Mouse (Mus musculus) heart, embryonic 13.5 days (tissue): ENCODE results near the gene Trim9. TPM values are rescaled to one million over a fixed set of nuclear protein-coding genes. Genes with fewer than 3 reads are reported as not detected.
A peak's percentile ranks its signal among the peaks of the same experiment; 100 is the strongest.

Experiments
- ATAC-seq: fragments of 200-750 bp; cut with Nextera tagmentation; 2 replicates; pipeline ENCODE4 v1.8.0; 2017; ENCODE audit warnings: moderate TSS enrichment; ENCODE audit not compliant: insufficient number of reproducible peaks, low FRiP score, low TSS enrichment; ENCODE audit errors: extremely low read depth
- H3K27ac ChIP-seq: fragments of 300-500 bp; sonication (generic); replicated peaks from 2 replicates; pipeline ENCODE4 v1.5.1; 2015; ENCODE audit warnings: moderate library complexity, mild to moderate bottlenecking, inconsistent platforms
- H3K27me3 ChIP-seq: fragments of 300-500 bp; sonication (generic); replicated peaks from 2 replicates; pipeline ENCODE4 v1.6.1; 2015; ENCODE audit warnings: mild to moderate bottlenecking, inconsistent platforms
- H3K36me3 ChIP-seq: fragments of 300-500 bp; sonication (generic); 2 replicates; pipeline ENCODE4 v1.6.1; 2015; ENCODE audit warnings: mild to moderate bottlenecking, inconsistent platforms
- H3K4me1 ChIP-seq: fragments of 300-500 bp; sonication (generic); 2 replicates; pipeline ENCODE4 v1.6.1; 2015; ENCODE audit warnings: inconsistent platforms
- H3K4me2 ChIP-seq: fragments of 300-500 bp; sonication (generic); 2 replicates; pipeline ENCODE4 v1.6.1; 2015; ENCODE audit warnings: inconsistent platforms, mild to moderate bottlenecking, moderate library complexity
- H3K4me3 ChIP-seq: fragments of 300-500 bp; sonication (generic); 2 replicates; pipeline ENCODE4 v1.5.1; 2015; ENCODE audit warnings: moderate library complexity, mild to moderate bottlenecking, inconsistent platforms
- H3K9ac ChIP-seq: fragments of 300-500 bp; sonication (generic); 2 replicates; pipeline ENCODE4 v1.6.1; 2015; ENCODE audit warnings: inconsistent platforms, mild to moderate bottlenecking, moderate library complexity
- H3K9me3 ChIP-seq: fragments of 300-500 bp; sonication (generic); 2 replicates; pipeline ENCODE4 v1.6.1; 2016; ENCODE audit warnings: inconsistent platforms
- WGBS: fragments of 180-500 bp; shearing (Covaris S2); methylation state at CpG from one replicate; pipeline ENCODE4 v1.1.7; 2015; ENCODE audit warnings: mixed read lengths; 5-methylcytosine and 5-hydroxymethylcytosine counted together
- polyA plus RNA-seq: library from polyadenylated mRNA; unstranded; fragments of >200 nt; fragmentation: Nextera tagmentation; extraction: Ambion mirVana; gene quantifications from 2 replicates; pipeline ENCODE4 v1.2.1, GENCODE M21; 2015

Trim9 gene
- polyA plus RNA-seq: 0.32 and 0.57 TPM in 2 replicates

DNA sequence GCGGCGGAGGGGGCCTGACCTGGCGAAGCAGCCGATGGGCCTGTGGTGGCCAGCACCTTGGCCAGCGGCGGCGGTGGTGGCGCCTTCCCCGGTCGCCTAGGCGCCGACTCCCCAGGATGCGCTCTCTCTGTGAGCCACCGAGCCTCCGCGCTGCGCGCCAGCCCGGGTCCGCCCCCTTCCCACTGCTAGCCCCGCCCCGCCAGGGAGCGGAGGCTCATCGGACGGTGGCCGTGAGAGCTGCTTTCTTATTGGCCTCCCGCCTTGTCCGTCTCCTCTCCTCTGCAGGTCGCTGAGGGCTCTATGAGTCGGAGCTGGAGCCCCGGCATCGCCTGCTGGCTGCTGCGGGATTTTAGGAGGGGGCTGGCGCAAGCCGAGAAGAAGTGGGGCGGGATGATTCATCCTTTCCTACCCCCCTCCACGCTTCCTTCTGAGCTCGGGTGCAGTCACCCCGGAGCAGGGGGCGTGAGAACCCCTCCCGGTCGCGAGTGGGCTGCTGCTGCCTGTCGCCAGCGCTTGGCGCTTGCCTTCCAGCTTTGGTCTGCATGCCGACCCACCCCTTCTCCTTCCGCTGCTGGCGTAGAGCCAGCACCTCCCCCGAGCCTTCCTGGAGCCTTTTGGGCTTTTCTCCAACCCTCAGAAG is at the start of gene Trim9:
Gene Trim9, minus strand, starts transcription at position 413 of the 640 bp plus-strand sequence.
- Histone ChIP-seq H3K4me3 (peak within 1 kb of the TSS; percentile 69), H3K4me1 (peaks cover 22% of the 10 kb centered on the region), H3K9ac (peak within 1 kb of the TSS; percentile 80), H3K9me3 (no peaks in the 10 kb centered on the region), H3K27ac (peak within 1 kb of the TSS; percentile 61), H3K27me3 (peaks cover 58% of the 10 kb centered on the region), H3K36me3 (no peaks in the 10 kb centered on the region), H3K4me2 (peak within 1 kb of the TSS; percentile 98)
- WGBS: 4% methylated on average over 46 of the region's 50 CpGs
- ATAC-seq: peak; percentile 87

DNA sequence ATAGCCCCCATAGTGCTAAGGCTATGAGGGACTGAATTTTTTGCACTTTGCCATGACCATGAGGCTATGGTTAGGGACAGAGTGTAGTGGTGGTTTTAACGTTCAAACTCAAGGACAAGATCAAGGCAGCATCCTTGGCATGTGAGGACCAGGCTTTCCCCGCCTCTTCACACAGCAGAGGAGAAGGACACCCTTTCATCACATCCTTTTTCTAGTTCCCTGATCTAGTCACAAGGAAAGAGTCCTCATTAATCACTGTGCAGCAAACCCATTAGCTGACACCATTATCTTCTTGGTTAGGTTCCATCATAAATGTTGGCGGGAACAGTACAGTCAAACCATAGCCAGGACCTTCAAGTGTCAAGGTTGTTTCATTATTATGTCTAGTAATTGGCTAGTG is 47.6 kb upstream of the Trim9 start:
- no peak overlapping the region for H3K27ac ChIP-seq
- H3K4me1 ChIP-seq: no peaks in the 10 kb centered on the region
- no peak overlapping the region for H3K4me3 ChIP-seq
- H3K4me2 ChIP-seq: no peak overlapping the region
- H3K27me3 ChIP-seq: no peaks in the 10 kb centered on the region
- 77% methylated on average over 3 of the region's 3 CpGs for WGBS
- H3K9ac ChIP-seq: no peak overlapping the region
- no peak for ATAC-seq
- H3K36me3 ChIP-seq: no peaks in the 10 kb centered on the region
- H3K9me3 ChIP-seq: no peaks in the 10 kb centered on the region

DNA sequence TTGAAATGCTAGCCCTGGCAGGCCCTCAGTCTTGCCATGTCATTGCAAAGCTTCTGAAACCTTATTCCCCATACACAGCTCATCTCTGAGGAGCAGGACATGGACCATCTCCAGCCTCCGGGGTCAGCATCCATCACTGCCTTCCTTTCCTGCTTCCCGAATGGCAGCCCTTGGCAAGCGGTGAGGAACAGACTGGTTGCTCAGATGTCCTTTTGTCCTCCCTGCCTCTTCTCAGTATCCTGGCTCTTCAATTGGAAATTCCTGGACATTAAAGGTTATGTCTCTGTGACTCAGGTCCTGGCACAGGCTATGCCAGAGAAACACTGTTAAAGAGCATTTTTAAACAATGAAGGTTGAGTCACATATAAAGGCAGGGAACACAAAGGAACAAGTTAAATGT is 43.8 kb upstream of the Trim9 start:
- no peaks in the 10 kb centered on the region for H3K9me3 ChIP-seq
- no peaks in the 10 kb centered on the region for H3K4me1 ChIP-seq
- H3K4me2 ChIP-seq: no peak overlapping the region
- H3K36me3 ChIP-seq: no peaks in the 10 kb centered on the region
- no peaks in the 10 kb centered on the region for H3K27me3 ChIP-seq
- no peak overlapping the region for H3K27ac ChIP-seq
- no peak overlapping the region for H3K4me3 ChIP-seq
- no peak for ATAC-seq
- H3K9ac ChIP-seq: no peak overlapping the region
- 83% methylated on average over 3 of the region's 3 CpGs for WGBS

DNA sequence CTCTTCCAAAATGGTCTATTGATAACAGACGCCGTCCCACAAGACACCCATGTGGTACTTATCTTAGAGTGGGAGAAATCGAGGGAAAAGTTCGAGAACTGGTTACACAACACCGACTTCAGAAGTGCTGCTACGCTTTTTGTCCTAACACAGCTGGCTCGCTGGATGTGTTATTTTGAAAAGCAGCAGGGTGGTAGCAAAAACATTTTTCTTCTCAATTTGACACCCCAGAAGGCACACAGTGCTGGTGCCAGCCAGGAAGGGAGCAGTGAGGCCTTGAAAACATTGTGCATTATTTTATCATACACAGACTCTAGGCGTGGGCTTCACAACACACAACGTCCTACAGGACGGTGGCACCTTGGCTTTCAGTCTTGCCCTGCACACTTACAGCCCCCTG is 27.6 kb upstream of the Trim9 start:
- Histone ChIP-seq H3K27ac (no peak overlapping the region), H3K9ac (no peak overlapping the region), H3K9me3 (no peaks in the 10 kb centered on the region), H3K4me1 (no peaks in the 10 kb centered on the region), H3K4me2 (no peak overlapping the region), H3K36me3 (no peaks in the 10 kb centered on the region), H3K4me3 (no peak overlapping the region), H3K27me3 (no peaks in the 10 kb centered on the region)
- WGBS: 75% methylated on average over 10 of the region's 10 CpGs
- no peak for ATAC-seq

DNA sequence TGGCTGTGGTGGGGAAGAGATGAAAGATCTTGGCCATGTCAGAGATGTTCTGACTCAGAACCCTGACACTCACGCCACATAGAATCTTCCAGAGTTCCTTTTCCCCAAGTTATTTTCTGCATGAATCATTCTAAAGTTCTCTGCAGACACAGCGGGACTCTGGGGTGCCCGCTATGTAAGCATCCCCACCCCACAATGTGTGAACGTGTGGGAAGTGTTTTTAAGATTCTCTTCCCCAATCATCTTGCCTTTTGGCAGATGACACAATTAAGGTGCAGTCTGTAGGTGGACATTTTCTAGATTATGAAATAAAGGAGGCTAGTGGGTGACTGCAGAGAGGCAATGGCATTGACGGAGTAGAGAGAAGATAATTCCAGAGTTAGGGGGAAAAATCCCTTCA is 25.5 kb upstream of the Trim9 start:
- no peak for ATAC-seq
- H3K36me3 ChIP-seq: no peaks in the 10 kb centered on the region

DNA sequence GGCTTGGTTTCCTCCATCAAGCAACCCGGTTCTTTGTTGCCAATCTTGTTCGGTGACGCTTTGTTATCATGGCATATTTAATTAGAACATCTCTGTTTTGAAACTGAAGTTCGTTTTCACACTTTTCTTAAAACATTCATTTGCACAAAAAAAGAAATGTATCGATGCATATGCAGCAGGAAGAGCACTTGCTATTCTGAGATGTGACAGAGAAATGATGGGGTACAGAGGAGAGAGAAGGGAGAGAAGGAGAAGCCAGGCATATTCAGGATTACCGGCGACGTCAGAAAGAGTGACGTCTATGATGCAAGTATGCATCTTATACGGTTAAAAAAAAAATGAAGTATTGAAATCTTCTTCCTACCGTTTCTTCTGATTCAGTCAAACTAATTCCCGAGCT is 21.9 kb upstream of the Trim9 start:
- 87% methylated on average over 12 of the region's 12 CpGs for WGBS
- H3K27me3 ChIP-seq: no peaks in the 10 kb centered on the region
- no peak overlapping the region for H3K4me3 ChIP-seq
- H3K27ac ChIP-seq: no peak overlapping the region
- no peaks in the 10 kb centered on the region for H3K36me3 ChIP-seq
- H3K9ac ChIP-seq: no peak overlapping the region
- no peak for ATAC-seq
- H3K4me1 ChIP-seq: peaks cover 9% of the 10 kb centered on the region
- H3K4me2 ChIP-seq: no peak overlapping the region
- no peaks in the 10 kb centered on the region for H3K9me3 ChIP-seq

More for the DNA sequence above, 25.5 kb upstream of the Trim9 start:
- no peak overlapping the region for H3K9ac ChIP-seq
- no peak overlapping the region for H3K4me3 ChIP-seq
- no peaks in the 10 kb centered on the region for H3K27me3 ChIP-seq
- H3K27ac ChIP-seq: no peak overlapping the region
- no peak overlapping the region for H3K4me2 ChIP-seq
- H3K9me3 ChIP-seq: no peaks in the 10 kb centered on the region
- H3K4me1 ChIP-seq: peaks cover 1% of the 10 kb centered on the region
- WGBS: 75% methylated on average over 5 of the region's 5 CpGs

DNA sequence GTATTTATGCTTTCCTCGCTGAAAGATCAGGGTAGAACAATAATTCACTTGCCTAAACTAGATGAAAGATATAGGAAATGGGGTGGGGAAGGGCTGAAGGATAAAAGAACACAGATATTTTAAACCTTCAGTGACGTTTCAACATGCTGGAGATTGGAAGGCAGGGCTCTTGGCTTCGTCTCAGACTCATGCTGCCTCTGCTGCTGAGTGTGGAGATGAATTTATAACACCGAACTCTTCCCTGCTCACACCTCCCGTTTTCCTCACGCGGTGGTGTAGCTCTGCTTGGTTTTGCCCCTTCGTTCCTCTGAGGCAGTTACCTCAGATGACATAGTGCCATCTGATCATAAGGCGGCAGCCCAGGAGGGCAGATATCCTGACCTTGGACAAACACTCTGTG is 21.4 kb upstream of the Trim9 start:
- H3K27me3 ChIP-seq: no peaks in the 10 kb centered on the region
- no peak overlapping the region for H3K27ac ChIP-seq
- H3K4me1 ChIP-seq: peaks cover 9% of the 10 kb centered on the region
- no peak overlapping the region for H3K9ac ChIP-seq
- no peak for ATAC-seq
- 76% methylated on average over 9 of the region's 9 CpGs for WGBS
- H3K4me3 ChIP-seq: no peak overlapping the region
- H3K9me3 ChIP-seq: no peaks in the 10 kb centered on the region
- H3K4me2 ChIP-seq: no peak overlapping the region
- H3K36me3 ChIP-seq: no peaks in the 10 kb centered on the region

DNA sequence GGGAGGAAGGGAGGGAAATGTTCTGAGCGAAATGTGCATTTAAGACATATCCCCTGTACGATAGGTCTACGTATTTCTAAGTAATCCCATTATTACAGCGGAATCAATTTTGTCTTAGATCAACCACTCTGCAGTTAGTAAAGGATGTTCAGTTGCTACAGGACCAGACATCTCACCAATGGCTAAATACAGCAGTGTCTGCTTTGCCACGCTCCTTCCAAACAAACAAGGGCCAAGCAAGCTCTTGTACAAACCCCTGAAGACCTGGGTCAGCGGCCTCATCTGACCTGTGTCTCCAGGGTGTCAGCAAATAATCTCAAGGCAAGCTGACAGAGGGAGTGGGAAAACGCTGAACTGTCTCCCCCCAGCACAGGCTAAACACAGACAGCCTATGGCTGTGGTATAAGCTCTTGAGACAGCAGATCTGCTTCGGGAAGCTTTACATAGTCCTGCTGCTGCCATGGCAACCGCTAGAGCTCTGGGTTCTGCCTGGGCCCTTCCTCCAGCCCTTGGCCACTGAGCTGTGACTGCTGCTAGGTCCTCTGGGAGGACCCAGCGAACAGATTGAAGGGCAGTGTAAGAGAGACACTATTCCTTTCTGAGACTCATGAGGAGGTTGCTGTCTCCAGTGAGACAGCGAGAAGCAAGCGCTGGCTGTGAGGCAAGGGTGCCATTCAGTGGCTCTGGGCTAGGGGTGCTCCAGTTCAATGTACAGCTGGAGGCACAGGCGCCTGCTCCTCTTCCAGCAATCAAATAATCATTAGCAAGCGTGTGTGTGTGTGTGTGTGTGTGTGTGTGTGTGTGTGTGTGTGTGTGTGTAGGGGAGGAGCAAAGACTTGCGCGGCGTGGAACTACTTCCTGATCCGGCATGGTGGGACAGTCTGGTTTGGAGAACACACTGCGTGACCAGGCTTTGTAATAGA is 20.2 kb upstream of the Trim9 start:
- Histone ChIP-seq H3K9ac (peak overlapping the region; percentile 54; the same call in 1 of the 2 replicates), H3K27ac (no peak overlapping the region), H3K27me3 (no peaks in the 10 kb centered on the region), H3K4me1 (peaks cover 9% of the 10 kb centered on the region), H3K9me3 (no peaks in the 10 kb centered on the region), H3K4me2 (peak overlapping the region; percentile 51), H3K4me3 (0 out of 2 replicates have a peak overlapping the region, but pooled peaks have one; percentile 7), H3K36me3 (no peaks in the 10 kb centered on the region)
- 53% methylated on average over 19 of the region's 19 CpGs for WGBS
- no peak for ATAC-seq

DNA sequence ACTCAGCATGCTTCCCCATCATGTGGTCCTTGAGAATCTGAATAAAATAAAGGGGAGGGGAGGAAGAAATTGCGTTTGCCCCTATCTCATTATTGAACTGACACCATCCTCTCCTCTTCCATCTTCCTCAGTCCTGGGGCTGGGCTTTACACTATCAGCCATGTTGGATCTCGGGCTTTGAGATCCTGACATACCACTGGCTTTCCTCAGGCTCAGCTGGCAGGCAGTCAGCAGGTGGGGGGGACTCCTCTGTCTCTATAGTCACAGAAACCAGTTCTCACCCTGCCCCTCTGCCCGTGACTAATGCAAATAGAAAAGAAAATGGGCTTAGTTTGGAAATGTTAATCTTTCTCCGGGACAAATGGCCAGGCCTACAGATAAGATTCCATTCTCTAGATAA is 15.6 kb upstream of the Trim9 start:
- WGBS: 22% methylated on average over 4 of the region's 4 CpGs
- H3K4me2 ChIP-seq: no peak overlapping the region
- no peak overlapping the region for H3K9ac ChIP-seq
- peaks cover 9% of the 10 kb centered on the region for H3K4me1 ChIP-seq
- no peaks in the 10 kb centered on the region for H3K27me3 ChIP-seq
- H3K9me3 ChIP-seq: no peaks in the 10 kb centered on the region
- no peak overlapping the region for H3K27ac ChIP-seq
- no peak for ATAC-seq
- no peaks in the 10 kb centered on the region for H3K36me3 ChIP-seq
- no peak overlapping the region for H3K4me3 ChIP-seq

DNA sequence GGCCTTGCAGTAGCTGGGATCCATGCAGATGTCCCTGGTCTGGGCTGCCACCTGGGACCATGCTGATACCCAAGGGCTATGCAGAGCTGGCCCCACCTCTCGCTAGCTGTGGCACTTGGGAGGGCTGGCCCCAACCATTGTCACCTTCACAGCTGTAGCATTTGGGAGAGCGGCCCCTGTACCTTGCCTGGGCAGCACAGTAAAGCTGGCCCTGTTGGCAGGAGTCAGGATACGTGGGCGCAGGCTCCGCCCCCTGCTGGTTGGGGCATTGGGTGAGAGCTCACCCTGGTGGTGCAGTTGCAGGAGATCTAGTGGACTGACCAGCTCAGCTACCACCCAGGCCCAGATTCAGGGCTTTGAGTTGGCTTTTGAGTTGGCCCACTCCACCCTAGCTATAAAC is 12.9 kb upstream of the Trim9 start:
- H3K4me1 ChIP-seq: no peaks in the 10 kb centered on the region
- H3K27ac ChIP-seq: no peak overlapping the region
- no peak overlapping the region for H3K9ac ChIP-seq
- WGBS: 74% methylated on average over 5 of the region's 5 CpGs
- ATAC-seq: no peak
- no peak overlapping the region for H3K4me3 ChIP-seq
- no peak overlapping the region for H3K4me2 ChIP-seq
- no peaks in the 10 kb centered on the region for H3K36me3 ChIP-seq
- 0 out of 2 replicates have a peak, but pooled peaks cover 4% of the 10 kb centered on the region for H3K27me3 ChIP-seq
- H3K9me3 ChIP-seq: no peaks in the 10 kb centered on the region

DNA sequence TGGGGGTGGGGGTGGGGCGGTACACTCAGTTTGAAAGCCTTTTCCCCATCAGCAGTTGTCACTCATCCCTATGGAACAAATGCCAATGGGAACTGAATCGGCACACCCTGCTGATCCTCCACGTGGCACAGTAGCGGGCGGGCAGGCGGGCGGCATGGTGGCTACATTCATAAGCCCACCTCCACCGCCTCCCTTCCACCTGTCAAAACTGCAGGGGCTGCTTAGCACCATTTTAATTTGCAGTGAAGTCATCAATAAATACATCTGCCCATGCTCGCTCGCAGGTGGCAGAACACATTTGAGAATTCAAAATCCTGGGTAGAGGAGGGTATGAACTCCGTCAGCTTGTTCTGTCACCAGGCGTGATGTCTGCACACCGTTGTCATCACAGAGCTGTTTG is 12.0 kb upstream of the Trim9 start:
- H3K27ac ChIP-seq: no peak overlapping the region
- no peak overlapping the region for H3K4me2 ChIP-seq
- 0 out of 2 replicates have a peak, but pooled peaks cover 4% of the 10 kb centered on the region for H3K27me3 ChIP-seq
- H3K9me3 ChIP-seq: no peaks in the 10 kb centered on the region
- no peak for ATAC-seq
- 66% methylated on average over 13 of the region's 13 CpGs for WGBS
- H3K4me3 ChIP-seq: no peak overlapping the region
- no peaks in the 10 kb centered on the region for H3K36me3 ChIP-seq
- no peaks in the 10 kb centered on the region for H3K4me1 ChIP-seq
- H3K9ac ChIP-seq: no peak overlapping the region
